Mouse (Mus musculus): Measurements from ENCODE around the gene Cnksr2. TPM values are rescaled to one million over a fixed set of nuclear protein-coding genes. Genes with fewer than 3 reads are reported as not detected.

Gene Cnksr2
- polyA plus RNA-seq, 1 experiment = 90.6 TPM

GRCm38 (mm10) chrX:157829983-157830382 lies 213.1 kb downstream of the Cnksr2 start:
- 68% methylated on average over 4 of the region's 4 CpGs for whole genome bisulfite sequencing
- no peak overlapping the region for H3K27ac ChIP-seq (ENCODE audit: insufficient read depth, low read depth, low read length)
- no peak for TF ChIP-seq CTCF (IDR thresholded peaks at IDR 0.05; ENCODE audit: insufficient read depth, low read depth, low read length)
- no peak for TF ChIP-seq POLR2A (IDR thresholded peaks at IDR 0.05; ENCODE audit: insufficient read depth, low read depth, low read length)
- H3K4me3 ChIP-seq (ENCODE audit: insufficient read depth, low read depth, low read length) = no peak overlapping the region
- no peaks in the 10 kb centered on the region for H3K4me1 ChIP-seq (ENCODE audit: control insufficient read depth, insufficient read depth, low read length)

- no peak overlapping the region for H3K27ac ChIP-seq (ENCODE audit: insufficient read depth, low read depth, low read length)
- WGBS = 82% methylated on average over 13 of the region's 13 CpGs
- H3K4me3 ChIP-seq (ENCODE audit: insufficient read depth, low read depth, low read length) = no peak overlapping the region
- TF ChIP-seq POLR2A (IDR thresholded peaks at IDR 0.05; ENCODE audit: insufficient read depth, low read depth, low read length) (no peak), CTCF (IDR thresholded peaks at IDR 0.05; ENCODE audit: insufficient read depth, low read depth, low read length) (no peak)
- peaks cover 29% of the 10 kb centered on the region for H3K4me1 ChIP-seq (ENCODE audit: control insufficient read depth, insufficient read depth, low read length)
Measured at GRCm38 (mm10) chrX:157818921-157819260, 224.2 kb downstream of the Cnksr2 start.

- no peak for TF ChIP-seq CTCF (IDR thresholded peaks at IDR 0.05; ENCODE audit: insufficient read depth, low read depth, low read length)
- TF ChIP-seq POLR2A (IDR thresholded peaks at IDR 0.05; ENCODE audit: insufficient read depth, low read depth, low read length) = no peak
- H3K4me3 ChIP-seq (ENCODE audit: insufficient read depth, low read depth, low read length) = peak within 1 kb of the TSS; percentile 5; the same call in 1 of the 2 replicates
- H3K27ac ChIP-seq (ENCODE audit: insufficient read depth, low read depth, low read length) = 0 out of 2 replicates have a peak within 1 kb of the TSS, but pooled peaks have one; percentile 37
- WGBS = 49% methylated on average over 28 of the region's 28 CpGs
- H3K4me1 ChIP-seq (ENCODE audit: control insufficient read depth, insufficient read depth, low read length) = peaks cover 29% of the 10 kb centered on the region
Measured at GRCm38 (mm10) chrX:157818207-157818920, 224.7 kb downstream of the Cnksr2 start, which contains the start of gene Klhl34. Klhl34 (plus strand) TSS chrX:157818435.

GRCm38 (mm10) chrX:157817571-157818206 lies 225.4 kb downstream of the Cnksr2 start:
- Histone ChIP-seq H3K27ac (ENCODE audit: insufficient read depth, low read depth, low read length) (0 out of 2 replicates have a peak overlapping the region, but pooled peaks have one; percentile 37), H3K4me3 (ENCODE audit: insufficient read depth, low read depth, low read length) (peak overlapping the region; percentile 5; the same call in 1 of the 2 replicates), H3K4me1 (ENCODE audit: control insufficient read depth, insufficient read depth, low read length) (peaks cover 29% of the 10 kb centered on the region)
- TF ChIP-seq POLR2A (IDR thresholded peaks at IDR 0.05; ENCODE audit: insufficient read depth, low read depth, low read length) = no peak
- TF ChIP-seq CTCF (IDR thresholded peaks at IDR 0.05; ENCODE audit: insufficient read depth, low read depth, low read length) = no peak
- WGBS = 28% methylated on average over 31 of the region's 31 CpGs

GRCm38 (mm10) chrX:157809721-157810120 lies 233.4 kb downstream of the Cnksr2 start:
- H3K4me3 ChIP-seq (ENCODE audit: insufficient read depth, low read depth, low read length) = no peak overlapping the region
- TF ChIP-seq CTCF (IDR thresholded peaks at IDR 0.05; ENCODE audit: insufficient read depth, low read depth, low read length) (no peak), POLR2A (IDR thresholded peaks at IDR 0.05; ENCODE audit: insufficient read depth, low read depth, low read length) (no peak)
- H3K4me1 ChIP-seq (ENCODE audit: control insufficient read depth, insufficient read depth, low read length) = no peaks in the 10 kb centered on the region
- no peak overlapping the region for H3K27ac ChIP-seq (ENCODE audit: insufficient read depth, low read depth, low read length)
- WGBS = 67% methylated on average over 1 of the region's 1 CpGs

GRCm38 (mm10) chrX:157801669-157802068 lies 241.4 kb downstream of the Cnksr2 start:
- no peak overlapping the region for H3K4me3 ChIP-seq (ENCODE audit: insufficient read depth, low read depth, low read length)
- no peak overlapping the region for H3K27ac ChIP-seq (ENCODE audit: insufficient read depth, low read depth, low read length)
- no peaks in the 10 kb centered on the region for H3K4me1 ChIP-seq (ENCODE audit: control insufficient read depth, insufficient read depth, low read length)
- TF ChIP-seq CTCF (IDR thresholded peaks at IDR 0.05; ENCODE audit: insufficient read depth, low read depth, low read length) (no peak), POLR2A (IDR thresholded peaks at IDR 0.05; ENCODE audit: insufficient read depth, low read depth, low read length) (no peak)
- WGBS = 100% methylated on average over 2 of the region's 2 CpGs

Other genes starting within 250 kb of the Cnksr2 start
- not detected in 2 replicates for gene Klhl34, start 224.9 kb downstream of the Cnksr2 start, polyA plus RNA-seq (2012; ENCODE audit: insufficient read depth, insufficient read length, low replicate concordance, missing spikeins)

Measured in olfactory bulb, adult 2 months (tissue).